Mouse (Mus musculus): ENCODE data around the gene Oscar. TPM values are rescaled to one million over a fixed set of nuclear protein-coding genes. Genes with fewer than 3 reads are reported as not detected.

The Oscar gene
- total and polyA plus RNA-seq, 3 experiments, result 1.0 TPM; not detected in 2

Small RNA genes within 50 kb of the gene (microRNA-seq; reads per million reads assigned to microRNA genes)
- gene Gm25100 (0 reads per million in 2 experiments), gene Mir3572 (2.9 to 3.5 reads per million in 2 experiments)

Other genes with a start within 250 kb of the Oscar start
- gene Cacng8, start 225.5 kb downstream of the Oscar start, total RNA-seq (2021), result 1 to 10 TPM; 2.7 to 6.9 TPM
- 4.5 and 5.6 TPM in 2 replicates for gene Cacng8, start 225.5 kb downstream of the Oscar start, polyA plus RNA-seq (2012; rRNA removed)
- gene Cacng6, start 192.0 kb downstream of the Oscar start, total RNA-seq (2021), result under 1 TPM in 1 of 2 experiments, not detected in 1; 0.38 TPM
- 0.26 TPM in 1 of 2 replicates, not detected in the other for gene Cacng6, start 192.0 kb downstream of the Oscar start, polyA plus RNA-seq (2012; rRNA removed)
- 1 to 10 TPM in 1 of 2 experiments, under 1 TPM in 1; 0.66 to 1.6 TPM for gene Tarm1, start 113.5 kb downstream of the Oscar start, total RNA-seq (2021)
- 0.18 and 0.29 TPM in 2 replicates for gene Tarm1, start 113.5 kb downstream of the Oscar start, polyA plus RNA-seq (2012; rRNA removed)
- 100 to 1,000 TPM; 829 to 842 TPM for gene Ndufa3, start 1.2 kb upstream of the Oscar start, total RNA-seq (2021)
- 217 and 245 TPM in 2 replicates for gene Ndufa3, start 1.2 kb upstream of the Oscar start, polyA plus RNA-seq (2012; rRNA removed)
- 10 to 100 TPM; 24.1 to 26.2 TPM for gene Tfpt, start 13.8 kb upstream of the Oscar start, total RNA-seq (2021)
- 3.4 and 4.0 TPM in 2 replicates for gene Tfpt, start 13.8 kb upstream of the Oscar start, polyA plus RNA-seq (2012; rRNA removed)
- gene Prpf31, start 13.8 kb upstream of the Oscar start, total RNA-seq (2021), result 10 to 100 TPM; 36.8 to 53.1 TPM
- 20.5 and 33.7 TPM in 2 replicates for gene Prpf31, start 13.8 kb upstream of the Oscar start, polyA plus RNA-seq (2012; rRNA removed)
- gene Cnot3, start 29.1 kb upstream of the Oscar start, total RNA-seq (2021), result 10 to 100 TPM; 52.6 to 61.5 TPM
- 83.3 and 103 TPM in 2 replicates for gene Cnot3, start 29.1 kb upstream of the Oscar start, polyA plus RNA-seq (2012; rRNA removed)
- gene Leng1, start 49.7 kb upstream of the Oscar start, total RNA-seq (2021), result 10 to 100 TPM; 13.2 to 14.4 TPM
- gene Leng1, start 49.7 kb upstream of the Oscar start, polyA plus RNA-seq (2012; rRNA removed), result 2.9 and 3.1 TPM in 2 replicates
- gene Tmc4, start 61.4 kb upstream of the Oscar start, total RNA-seq (2021), result 10 to 100 TPM in 1 of 2 experiments, 1 to 10 TPM in 1; 9.3 to 12.5 TPM
- gene Tmc4, start 61.4 kb upstream of the Oscar start, polyA plus RNA-seq (2012; rRNA removed), result 14.9 and 18.2 TPM in 2 replicates
- 100 to 1,000 TPM in 1 of 2 experiments, 10 to 100 TPM in 1; 80.4 to 106 TPM for gene Tsen34, start 76.7 kb upstream of the Oscar start, total RNA-seq (2021)
- 240 and 250 TPM in 2 replicates for gene Tsen34, start 76.7 kb upstream of the Oscar start, polyA plus RNA-seq (2012; rRNA removed)
- gene Mboat7, start 77.4 kb upstream of the Oscar start, total RNA-seq (2021), result 10 to 100 TPM; 65.4 to 74.4 TPM
- gene Mboat7, start 77.4 kb upstream of the Oscar start, polyA plus RNA-seq (2012; rRNA removed), result 102 and 133 TPM in 2 replicates
- 100 to 1,000 TPM; 768 to 988 TPM for gene Rps9, start 87.8 kb upstream of the Oscar start, total RNA-seq (2021)
- gene Rps9, start 87.8 kb upstream of the Oscar start, polyA plus RNA-seq (2012; rRNA removed), result 285 and 318 TPM in 2 replicates
- gene Pirb, start 104.2 kb upstream of the Oscar start, total RNA-seq (2021), result 1 to 10 TPM; 2.4 to 3.2 TPM
- gene Pirb, start 104.2 kb upstream of the Oscar start, polyA plus RNA-seq (2012; rRNA removed), result 5.6 and 7.3 TPM in 2 replicates
- under 1 TPM; 0.40 to 0.41 TPM for gene Gm15448, start 209.5 kb upstream of the Oscar start, total RNA-seq (2021)
- 0.19 TPM in 1 of 2 replicates, not detected in the other for gene Gm15448, start 209.5 kb upstream of the Oscar start, polyA plus RNA-seq (2012; rRNA removed)
- under 1 TPM; 0.17 to 0.55 TPM for gene Pira2, start 228.9 kb upstream of the Oscar start, total RNA-seq (2021)
- 0.30 and 0.44 TPM in 2 replicates for gene Pira2, start 228.9 kb upstream of the Oscar start, polyA plus RNA-seq (2012; rRNA removed)

All from adrenal gland, adult 2 months (tissue).